Mouse (Mus musculus) myocyte (in vitro differentiated cells): ENCODE results near the gene Gm21188.
"Not testable (repeated sequence)": the region's sequence is repeated elsewhere in the genome, so short reads cannot be mapped to it uniquely, and the experiment has no call there.

Experiments used
- CEBPB ChIP-seq: IDR thresholded peaks from 2 replicates; pipeline ENCODE4 v1.6.1; 2011; ENCODE audit warnings: mild to moderate bottlenecking, moderate library complexity; ENCODE audit not compliant: poor library complexity, insufficient read depth, severe bottlenecking
- E2F4 ChIP-seq: IDR thresholded peaks from one replicate; pipeline ENCODE4 v1.6.1; 2011; ENCODE audit warnings: mild to moderate bottlenecking, control low read depth, moderate library complexity; ENCODE audit not compliant: insufficient read depth
- MYOD1 ChIP-seq, 3 experiments: IDR thresholded peaks; one replicate each; pipeline ENCODE4 v1.6.1; 2011; ENCODE audit warnings: control low read depth in 2 of 3, low read depth in 2 of 3, mild to moderate bottlenecking in 2 of 3, moderate library complexity in 1 of 3; ENCODE audit not compliant: insufficient read length in 2 of 3, control insufficient read depth in 1 of 3
- MYOG ChIP-seq, 3 experiments: IDR thresholded peaks; one replicate each; pipeline ENCODE4 v1.6.1; 2011; ENCODE audit warnings: control low read depth in 2 of 3, low read depth in 2 of 3, mild to moderate bottlenecking in 2 of 3; ENCODE audit not compliant: insufficient read length in 2 of 3, control insufficient read depth in 1 of 3, insufficient read depth in 1 of 3
- POLR2A ChIP-seq: IDR thresholded peaks from one replicate; pipeline ENCODE4 v1.6.1; 2011; ENCODE audit warnings: low read depth, mild to moderate bottlenecking, control low read depth, moderate library complexity; ENCODE audit not compliant: insufficient read length
- REST ChIP-seq: IDR thresholded peaks from one replicate; pipeline ENCODE4 v1.6.1; 2011; ENCODE audit warnings: mild to moderate bottlenecking, control low read depth, moderate library complexity; ENCODE audit not compliant: insufficient read depth, insufficient read length
- SRF ChIP-seq: IDR thresholded peaks from one replicate; pipeline ENCODE4 v1.6.1; 2011; ENCODE audit warnings: low read depth; ENCODE audit not compliant: control insufficient read depth, insufficient read length
- TCF12 ChIP-seq: IDR thresholded peaks from one replicate; pipeline ENCODE4 v1.6.1; 2011; ENCODE audit warnings: mild to moderate bottlenecking, control low read depth; ENCODE audit not compliant: poor library complexity, insufficient read depth, severe bottlenecking
- USF1 ChIP-seq: IDR thresholded peaks from one replicate; pipeline ENCODE4 v1.6.1; 2011; ENCODE audit warnings: low read depth, mild to moderate bottlenecking, control low read depth, moderate library complexity

- TF ChIP-seq TCF12; REST; USF1; POLR2A; SRF; MYOG (IDR thresholded peaks at IDR 0.05; ENCODE audit: control insufficient read depth in 1 of 3, insufficient read depth in 1 of 3, insufficient read length in 2 of 3, low read depth in 2 of 3); CEBPB; MYOD1 (IDR thresholded peaks at IDR 0.05; ENCODE audit: control insufficient read depth in 1 of 3, insufficient read length in 2 of 3, low read depth in 2 of 3); E2F4: not testable (repeated sequence)
Measured at GRCm38 (mm10) chr13:120062903-120063302, 10.9 kb upstream of the Gm21188 start.
